ENCODE assay signal across 19 mouse cellular contexts in the genomic region with DNA sequence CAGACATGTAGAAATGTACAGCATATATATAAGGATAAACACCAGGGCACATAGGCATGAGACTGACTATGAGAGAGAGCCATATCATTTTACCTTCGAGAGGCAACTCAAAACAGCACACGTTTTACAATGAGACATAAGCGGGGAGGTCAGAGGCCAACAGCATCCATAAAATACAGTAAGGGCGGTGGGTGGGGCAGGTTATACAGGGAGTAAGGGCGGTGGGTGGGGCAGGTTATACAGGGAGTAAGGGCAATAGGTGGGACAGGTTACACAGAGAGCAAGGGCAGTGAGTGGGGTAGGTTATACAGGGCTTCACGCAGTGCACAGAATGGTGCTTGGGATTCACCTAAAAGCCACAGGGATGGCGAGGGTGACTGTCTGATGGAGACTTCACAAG.
"Had no signal": no experiment of that assay in that cellular context is flagged by ENCODE, and none has a peak within 500 bp of the region (broad histone marks: within the 10 kb centered on the region; RNA-seq: fewer than 3 reads in every experiment).

No protein-coding gene starts in this region.

- ATAC-seq: midbrain, embryonic 16.5 days had no signal

- H3K9ac ChIP-seq: lung, embryonic 14.5 days; midbrain, embryonic 12.5 days; neural tube, embryonic 13.5 days; neural tube, embryonic 15.5 days had no signal

- H3K27me3 ChIP-seq: midbrain, embryonic 12.5 days; neural tube, embryonic 13.5 days; neural tube, embryonic 15.5 days had no signal

- H3K4me3 ChIP-seq: midbrain, embryonic 10.5 days; midbrain, embryonic 12.5 days; myocyte; neural tube, embryonic 13.5 days; neural tube, embryonic 15.5 days had no signal

- H3K4me2 ChIP-seq: lung, embryonic 14.5 days; midbrain, embryonic 12.5 days; neural tube, embryonic 13.5 days; neural tube, embryonic 15.5 days had no signal

- H3K27ac ChIP-seq: midbrain, embryonic 10.5 days; midbrain, embryonic 12.5 days; neural tube, embryonic 13.5 days; neural tube, embryonic 15.5 days had no signal

- H3K4me1 ChIP-seq: midbrain, embryonic 10.5 days; midbrain, embryonic 12.5 days; neural tube, embryonic 13.5 days; neural tube, embryonic 15.5 days had no signal

- H3K9me3 ChIP-seq: midbrain, embryonic 10.5 days; midbrain, embryonic 12.5 days; neural tube, embryonic 13.5 days; neural tube, embryonic 15.5 days had no signal

- DNase-seq: lung, adult 18-20 months; lung, embryonic 14.5 days; lung, postnatal 10 days; lung, postnatal 4 days; midbrain, embryonic 14.5 days; retina, postnatal 1 day; right cerebral cortex, adult 18-20 months; right cerebral cortex, postnatal 25 days; right cerebral cortex, postnatal 4 days; spleen, adult 18-20 months; thymus, adult 18-20 months; thymus, postnatal 14 days; thymus, postnatal 36 days had no signal
